Mouse (Mus musculus) cerebellum, adult (tissue): Measurements from ENCODE around the gene Olfr172.
A peak's percentile ranks its signal among the peaks of the same experiment; 100 is the strongest.

Source experiments
- ATAC-seq: cut with Nextera tagmentation; 2 replicates; pipeline ENCODE4 v1.9.2; 2017; ENCODE audit warnings: mild to moderate bottlenecking, moderate library complexity, mixed read lengths; ENCODE audit not compliant: insufficient number of reproducible peaks, low FRiP score, low TSS enrichment

Olfr172 gene

DNA sequence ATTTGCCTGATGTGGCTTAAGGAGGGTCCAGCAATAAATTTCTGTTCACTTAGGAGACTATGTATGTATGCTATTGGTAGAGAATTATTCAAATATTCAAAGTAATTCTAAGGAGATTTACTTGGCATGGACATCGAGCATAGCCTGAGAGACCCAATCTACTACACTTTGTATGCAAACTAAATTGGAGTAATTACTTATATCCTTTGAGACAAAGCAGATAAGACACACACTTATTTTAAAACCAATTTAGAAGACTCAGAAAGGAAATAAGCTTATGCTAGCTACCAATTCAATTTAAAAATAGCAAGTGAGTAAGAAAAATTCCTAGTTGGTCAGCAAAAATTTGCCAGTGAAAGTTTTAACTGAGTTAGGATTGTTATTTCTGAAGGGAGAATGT lies at the start of gene Olfr172:
Olfr172 (minus strand) TSS at position 101 of the 400 bp plus-strand sequence.
- ATAC-seq = no peak

DNA sequence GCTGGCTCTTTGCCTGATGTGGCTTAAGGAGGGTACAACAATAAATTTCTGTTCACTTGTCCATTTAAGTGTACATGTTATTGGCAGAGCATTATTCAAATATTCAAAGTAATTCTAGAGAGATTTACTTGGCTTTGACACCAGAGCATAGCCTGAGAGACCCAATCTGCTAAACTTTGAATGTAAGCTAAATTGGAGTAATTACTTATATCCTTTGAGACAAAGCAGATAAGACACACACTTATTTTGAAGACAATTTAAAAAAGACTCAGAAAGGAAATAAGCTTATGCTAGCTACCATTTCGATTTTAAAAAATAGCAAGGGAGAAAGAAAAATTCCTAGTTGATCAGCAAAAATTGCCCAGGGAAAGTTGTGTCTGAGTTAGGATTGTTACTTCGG lies 37.2 kb upstream of the Olfr172 start, which contains the start of gene Olfr173:
Olfr173 (minus strand) TSS at position 101 of the 400 bp plus-strand sequence.
- ATAC-seq = no peak

DNA sequence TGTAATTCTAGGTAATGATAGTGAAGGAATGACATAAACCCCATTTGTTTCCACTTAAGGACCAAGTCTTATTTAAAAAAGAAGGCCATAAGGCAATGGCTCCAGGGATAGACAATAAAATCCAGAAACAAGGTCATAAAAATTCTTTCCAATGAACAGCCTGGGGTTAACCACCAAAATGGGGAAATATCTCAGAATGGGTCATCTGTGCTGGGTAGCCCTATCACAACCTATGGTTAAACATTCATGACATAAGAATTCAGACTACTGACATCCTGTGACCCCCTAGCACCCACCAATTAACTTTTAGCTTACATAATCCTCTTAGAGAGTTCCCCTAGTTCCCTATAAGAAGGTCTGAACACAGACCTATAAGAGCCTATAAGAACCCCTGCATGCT lies 6.8 kb downstream of the Olfr172 start:
- no peak for ATAC-seq

DNA sequence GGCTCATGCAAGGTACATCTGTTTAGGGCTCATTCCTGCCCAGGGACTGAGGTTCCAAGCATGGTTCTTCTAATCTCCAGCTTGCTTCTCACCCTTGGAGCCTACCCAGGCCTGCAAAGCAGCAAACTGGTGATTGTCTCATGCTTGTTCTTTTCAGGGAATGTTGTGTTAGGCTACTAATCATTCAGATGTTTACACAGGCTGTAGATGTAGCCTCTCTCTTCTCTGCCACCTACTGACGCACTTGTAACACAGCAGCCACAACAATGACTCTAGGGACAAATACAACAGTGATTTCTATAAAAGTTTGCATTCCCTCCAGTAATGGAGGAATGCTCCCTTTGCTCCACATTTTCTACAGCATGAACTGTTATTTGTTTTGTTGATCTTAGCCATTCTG lies 11.7 kb downstream of the Olfr172 start:
- ATAC-seq = no peak

DNA sequence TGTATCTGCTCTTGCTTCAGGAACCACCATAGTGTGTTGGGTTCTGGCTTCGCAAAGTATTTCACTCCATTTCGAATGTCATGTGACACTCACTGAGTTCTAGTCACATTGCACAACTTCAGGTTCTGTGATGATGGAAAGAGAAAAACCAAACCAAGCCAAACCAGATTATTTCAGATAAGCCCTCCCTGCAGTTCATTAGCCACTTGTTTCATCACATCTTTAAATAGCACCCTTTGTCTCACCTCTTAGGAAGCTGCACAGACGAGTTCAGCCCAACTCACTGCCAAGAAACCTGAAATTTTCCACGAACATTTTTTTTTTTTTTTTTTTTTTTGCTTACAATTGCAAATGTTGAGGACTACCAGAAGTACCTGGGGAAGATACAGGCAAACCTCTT lies 16.3 kb downstream of the Olfr172 start:
- no peak for ATAC-seq

DNA sequence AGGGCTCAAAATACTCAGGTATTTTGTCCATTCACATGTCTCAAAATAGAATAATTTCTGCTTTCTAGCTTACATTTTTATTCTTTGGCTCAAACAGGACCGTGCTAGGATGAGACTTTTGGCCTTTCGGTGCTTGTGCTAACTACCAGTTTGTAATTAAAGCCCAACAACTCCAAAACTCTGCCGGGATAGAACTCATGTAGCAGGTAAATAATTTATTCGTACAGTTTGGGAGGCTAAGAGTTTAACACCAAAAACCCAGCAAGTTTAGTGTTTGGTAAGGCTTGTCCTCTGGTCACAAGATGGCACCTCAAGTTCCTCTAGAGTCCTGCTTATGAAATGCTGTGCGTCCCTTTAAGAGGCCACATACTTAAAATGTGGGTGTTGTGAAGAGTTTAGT lies 22.2 kb downstream of the Olfr172 start:
- ATAC-seq = no peak

DNA sequence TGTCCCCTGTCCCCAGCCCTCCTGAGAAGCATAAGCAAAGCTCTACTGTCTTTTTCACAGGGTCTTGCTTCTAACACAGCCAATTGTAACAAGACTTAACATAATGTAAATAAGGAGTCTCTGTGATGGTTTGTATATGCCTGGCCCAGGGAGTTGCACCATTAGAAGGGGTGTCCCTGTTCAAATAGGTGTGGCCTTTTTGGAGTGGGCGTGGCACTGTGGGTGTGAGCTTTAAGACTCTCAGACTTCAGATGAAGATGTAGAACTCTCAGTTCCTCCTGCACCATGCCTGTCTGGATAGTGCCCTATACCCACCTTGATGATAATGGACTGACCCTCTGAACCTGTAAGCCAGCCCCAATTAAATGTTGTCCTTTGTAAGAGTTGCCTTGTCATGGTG lies 24.2 kb downstream of the Olfr172 start:
- ATAC-seq = no peak

DNA sequence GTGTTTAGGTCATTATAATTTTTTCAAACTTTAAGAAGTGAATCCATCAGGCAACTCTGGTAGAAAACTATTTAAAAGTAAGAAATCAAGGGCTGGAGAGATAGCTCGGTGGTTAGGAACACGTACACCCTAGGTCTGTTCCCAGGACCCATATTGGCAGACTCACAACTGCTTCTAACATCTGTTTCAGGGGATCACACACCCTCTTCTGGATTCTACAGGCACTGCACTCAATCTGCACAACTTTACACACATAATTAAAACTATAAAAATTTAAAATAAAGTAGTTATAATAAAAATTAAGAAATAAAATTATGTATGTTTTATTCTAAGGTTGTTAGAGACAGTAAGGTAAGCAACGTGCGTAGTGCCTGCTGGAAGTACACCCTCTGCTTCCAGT lies 24.8 kb downstream of the Olfr172 start:
- ATAC-seq = no peak

DNA sequence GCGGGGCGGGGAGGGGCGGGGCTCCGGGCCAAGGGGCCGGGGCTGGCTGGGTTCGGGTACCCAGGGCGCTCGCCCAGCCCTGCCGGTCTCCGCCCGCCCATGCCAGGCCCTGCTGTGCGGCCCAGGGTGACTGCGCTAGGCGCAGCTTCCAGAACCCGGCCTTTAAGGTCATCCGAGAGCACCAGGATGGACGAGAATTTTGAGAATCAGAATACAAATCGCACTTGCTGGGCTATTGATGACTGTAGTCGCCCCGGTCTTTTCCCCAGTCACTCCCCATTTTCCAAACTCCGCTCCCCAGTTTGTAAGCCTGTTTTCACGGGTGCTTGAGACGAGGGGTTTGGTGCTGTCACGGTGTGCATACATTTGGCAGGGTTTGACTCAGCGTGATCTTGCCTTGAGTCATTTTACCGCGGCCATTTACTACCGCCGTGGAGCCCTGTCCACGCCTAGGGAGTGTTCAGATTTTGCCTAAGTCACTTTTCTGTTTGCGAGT lies 34.8 kb downstream of the Olfr172 start:
- peak; percentile 65 for ATAC-seq

DNA sequence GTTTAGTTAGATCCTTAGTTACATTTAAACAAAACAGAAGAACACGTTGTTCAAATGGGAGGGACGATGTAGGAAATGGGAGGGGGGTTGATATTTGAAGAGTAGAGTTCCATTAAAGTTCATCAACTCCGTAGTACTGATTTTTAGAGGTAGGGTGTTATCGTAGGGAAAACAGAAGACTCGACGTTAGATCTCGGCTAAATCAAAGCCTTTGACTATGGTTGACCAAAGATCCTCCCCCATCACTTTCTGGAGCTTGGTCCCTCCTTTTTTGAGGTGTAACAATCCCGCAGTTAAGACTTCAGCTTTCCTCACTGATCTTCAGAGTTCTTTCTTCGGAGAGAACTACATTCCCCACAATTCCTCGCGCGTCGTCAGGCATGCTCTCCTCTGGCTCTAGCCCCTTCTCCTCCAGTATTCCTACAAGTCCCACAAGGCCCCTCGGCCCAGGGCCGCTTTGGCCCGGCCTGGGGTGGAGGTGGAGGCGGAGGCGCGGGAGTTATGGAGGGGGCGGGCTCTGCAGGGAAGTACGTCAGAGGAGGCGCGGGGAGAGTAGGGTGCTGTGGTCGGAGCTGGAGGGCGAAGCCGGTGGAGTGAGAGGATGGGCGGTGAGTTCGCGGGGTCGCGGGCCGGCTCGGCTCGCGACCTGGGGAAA lies 35.4 kb downstream of the Olfr172 start, which contains the start of gene Cldnd1:
Cldnd1 (plus strand) TSS at position 434 of the 655 bp plus-strand sequence.
- peak; percentile 98 for ATAC-seq

DNA sequence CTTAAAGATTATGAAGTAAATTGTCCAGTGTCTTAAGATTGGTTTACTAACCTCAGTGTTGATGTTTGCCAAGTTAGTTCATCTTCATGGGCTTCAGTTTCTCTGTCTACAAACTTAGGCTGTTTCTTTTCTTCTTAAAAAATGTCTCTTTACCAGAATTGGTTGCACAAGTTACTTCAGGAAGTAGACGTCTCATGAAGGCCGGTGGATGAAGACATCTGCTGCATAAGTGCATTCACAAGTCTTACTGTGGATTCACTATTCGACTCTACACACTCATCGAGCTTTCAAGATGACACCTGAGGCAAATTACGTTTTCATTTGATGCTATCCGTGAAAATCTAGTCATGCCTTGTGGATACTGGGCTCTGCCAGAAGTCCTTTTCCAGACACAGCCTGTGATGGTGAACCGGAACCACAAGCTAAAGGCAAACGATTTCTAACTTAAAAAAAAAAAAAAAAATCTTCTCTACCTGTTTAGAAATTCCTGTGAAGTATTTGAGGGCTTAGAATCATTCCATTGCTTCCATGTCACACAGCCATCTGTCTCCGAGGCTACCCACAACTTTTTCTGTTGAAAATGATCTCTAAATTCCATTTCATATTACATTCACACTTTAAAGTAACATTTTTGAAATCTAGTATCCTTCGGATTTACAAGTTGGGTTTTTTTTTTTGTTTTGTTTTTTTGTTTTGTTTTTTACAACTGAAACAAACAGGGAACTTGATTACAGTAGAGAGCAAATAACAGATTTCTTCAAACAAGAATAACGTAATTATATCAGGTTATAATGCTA lies 36.1 kb downstream of the Olfr172 start:
- ATAC-seq = no peak

DNA sequence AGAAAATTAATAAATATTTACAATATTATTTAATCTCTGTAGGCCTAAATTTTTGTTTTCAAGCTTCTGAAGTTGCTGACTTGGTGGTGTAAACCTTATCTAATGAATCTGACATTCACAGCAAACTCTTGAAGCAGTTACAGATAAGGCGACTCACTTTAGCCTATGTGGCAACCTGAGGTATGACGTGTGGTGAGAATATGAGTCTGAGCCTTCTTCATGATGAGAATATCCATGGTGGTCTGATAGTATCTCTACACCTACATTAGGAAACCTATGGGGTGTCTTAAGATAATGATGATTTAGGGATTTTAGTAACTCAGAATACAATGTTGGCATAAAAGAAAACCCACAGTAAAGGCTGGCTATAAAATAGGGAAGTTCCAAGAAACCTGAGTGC lies 40.7 kb downstream of the Olfr172 start:
- ATAC-seq = no peak

DNA sequence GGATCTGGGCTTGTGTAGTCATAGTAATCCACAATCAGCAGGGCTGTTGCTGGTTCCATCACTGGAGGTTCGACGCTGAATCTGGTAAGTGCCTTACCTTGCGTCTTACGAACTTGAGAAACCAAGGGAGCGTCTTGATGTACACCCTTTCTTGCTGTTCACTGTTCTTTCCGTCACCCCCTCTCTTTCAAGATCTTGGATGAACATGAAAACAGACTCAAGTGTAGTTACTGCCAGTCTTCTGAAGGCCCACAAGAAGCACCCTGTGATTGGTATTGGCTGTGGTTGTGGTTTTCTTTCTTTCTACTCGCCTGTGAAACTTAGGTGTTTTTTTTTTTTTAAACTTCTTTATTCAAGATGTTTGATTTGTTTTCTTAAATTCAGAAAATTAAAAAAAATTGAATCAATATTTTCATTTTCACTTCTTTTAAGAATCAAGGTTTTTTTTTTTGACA lies 44.3 kb downstream of the Olfr172 start, which contains the start of gene Gpr15:
Gpr15 (minus strand) TSS at position 405 of the 455 bp plus-strand sequence.
- ATAC-seq = no peak

DNA sequence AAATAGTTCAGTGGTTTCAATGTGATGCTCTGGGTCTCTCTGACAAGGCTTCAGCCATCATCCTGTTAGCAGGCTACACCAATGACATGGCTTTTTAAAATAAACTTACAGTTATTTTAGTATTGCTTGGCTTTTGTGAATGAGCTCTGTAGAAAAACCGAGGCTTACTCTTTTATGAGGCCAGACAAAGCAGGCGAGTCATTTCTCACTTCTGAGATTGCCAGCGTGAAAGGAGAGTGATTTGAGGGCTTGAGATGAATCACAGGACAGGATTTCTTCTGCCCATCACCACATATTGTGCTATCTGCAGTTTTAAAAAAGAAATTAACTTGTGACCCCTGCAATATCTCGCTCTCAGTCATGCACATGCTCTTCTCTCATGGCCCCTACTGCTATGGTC lies 48.0 kb downstream of the Olfr172 start:
- no peak for ATAC-seq

DNA sequence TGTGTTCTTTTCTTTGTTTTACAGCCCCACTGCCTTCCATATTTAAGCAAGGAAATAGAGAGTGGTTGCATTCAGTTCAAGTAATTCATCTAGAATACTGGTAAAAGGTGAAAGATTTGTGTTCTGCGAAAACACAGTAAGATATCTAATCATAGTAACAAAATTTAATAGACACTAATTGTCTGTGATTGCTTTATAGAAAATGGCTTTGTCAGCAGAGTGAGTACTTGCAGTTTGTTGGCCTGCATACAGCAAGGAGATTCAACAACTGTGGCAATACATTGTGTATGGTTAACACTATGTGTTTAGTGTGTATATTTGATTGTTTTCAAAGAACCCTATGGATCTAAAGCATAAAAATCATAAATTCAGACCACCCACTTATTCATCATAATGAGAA lies 49.8 kb downstream of the Olfr172 start:
- no peak for ATAC-seq

DNA sequence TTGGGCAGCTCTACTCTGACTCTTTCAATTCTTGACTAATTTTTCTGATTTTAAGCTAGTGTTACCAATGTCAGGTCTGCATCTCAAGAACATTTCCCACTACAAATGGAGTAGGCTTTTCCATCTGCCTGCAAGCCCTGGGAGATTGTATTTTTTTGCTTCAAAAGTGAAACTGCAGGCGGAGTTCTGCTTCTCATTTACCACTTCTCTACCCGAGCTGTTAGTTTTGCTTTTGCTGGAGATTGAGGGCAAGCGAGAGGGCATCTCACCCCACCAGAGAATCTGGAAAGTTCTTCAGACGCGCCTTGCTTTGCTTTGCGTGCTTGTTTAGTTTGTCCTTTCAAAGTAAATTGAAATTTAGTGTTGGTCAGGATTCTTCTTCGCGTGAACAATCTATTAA lies 50.8 kb downstream of the Olfr172 start:
- no peak for ATAC-seq
